Mouse (Mus musculus): ENCODE measurements around the gene Lrrc74b.

The Lrrc74b gene

DNA sequence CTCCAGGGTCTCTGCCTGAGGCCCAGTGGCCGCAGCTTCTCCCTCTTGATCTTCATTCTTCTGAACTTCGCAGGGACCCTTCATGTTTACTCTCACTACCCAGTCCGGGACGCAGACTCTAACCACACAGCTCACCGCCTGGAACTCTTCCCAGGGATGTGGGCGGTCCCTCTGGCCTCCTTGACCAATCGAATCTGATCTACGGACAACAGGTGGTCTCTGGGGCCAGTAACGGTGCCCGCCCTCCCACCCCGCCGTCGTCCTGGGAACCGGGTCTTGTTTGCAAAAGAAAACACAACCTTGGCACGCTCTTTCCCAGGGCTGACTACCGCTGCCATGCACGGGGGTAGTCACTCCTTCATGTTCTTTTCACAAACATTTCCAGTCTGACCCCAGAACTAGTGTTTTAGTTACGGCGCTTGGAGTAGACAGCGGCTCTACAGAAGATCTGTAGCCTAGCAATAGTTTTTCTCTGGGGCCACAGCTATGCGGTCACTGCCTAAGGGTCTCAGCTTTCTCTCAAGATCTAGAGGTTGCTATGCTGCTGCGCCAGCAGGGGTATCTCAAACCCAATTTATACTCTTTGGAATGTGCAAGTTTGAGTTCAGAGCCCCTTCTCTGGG, at the start of gene Lrrc74b:
TSS of gene Lrrc74b (minus strand) at position 120 of the 623 bp plus-strand sequence.
- in situ Hi-C loops (cut with MboI; ENCODE audit: low pct_unique_long_range_greater_than_20kb in 1 of 2, low sequenced_read_pairs in 2 of 2, unreplicated experiment in 1 of 2): no loop called here

DNA sequence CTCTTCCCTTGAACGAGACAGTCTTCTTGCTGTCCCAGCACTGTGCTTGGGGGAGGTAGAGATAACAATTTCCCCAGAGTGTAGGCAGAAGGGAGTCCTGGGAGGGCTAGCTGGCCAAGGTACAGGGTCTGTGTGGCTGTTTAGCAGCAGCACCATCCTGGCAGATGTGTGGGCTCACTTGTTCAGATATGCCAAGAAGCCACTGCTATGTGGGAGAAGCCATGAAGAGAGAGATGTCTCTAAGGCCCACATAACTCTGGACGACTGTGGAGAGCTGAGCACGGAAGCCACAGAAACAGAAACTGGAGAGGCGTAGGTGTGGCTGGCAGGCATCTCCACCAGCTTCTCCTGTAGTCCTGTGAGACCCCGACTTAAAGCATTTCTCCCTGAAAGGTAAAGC, 44.6 kb upstream of the Lrrc74b start:
- in situ Hi-C loops (cut with MboI; ENCODE audit: low pct_unique_long_range_greater_than_20kb in 1 of 2, low sequenced_read_pairs in 2 of 2, unreplicated experiment in 1 of 2): no loop called here

DNA sequence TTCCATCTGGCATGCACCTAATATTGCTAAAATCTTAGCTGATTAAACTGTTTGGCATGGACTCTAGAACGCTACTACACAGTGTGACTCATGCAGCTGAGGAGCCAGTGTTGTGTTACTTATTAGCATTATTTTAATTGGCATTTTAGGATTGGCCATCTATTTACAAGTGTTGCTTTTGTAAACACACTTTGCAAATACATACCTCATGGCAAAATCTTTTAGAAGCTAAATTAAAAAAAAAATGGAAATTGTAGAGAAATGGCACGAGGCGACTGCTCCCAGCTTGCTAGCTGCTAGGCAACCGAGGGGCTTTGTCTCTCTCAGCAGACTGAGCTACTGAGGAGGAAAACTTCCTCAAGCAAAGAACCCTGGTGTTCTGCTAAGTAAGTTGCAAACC, 43.9 kb upstream of the Lrrc74b start:
- in situ Hi-C loops (cut with MboI; ENCODE audit: low pct_unique_long_range_greater_than_20kb in 1 of 2, low sequenced_read_pairs in 2 of 2, unreplicated experiment in 1 of 2): no loop called here

DNA sequence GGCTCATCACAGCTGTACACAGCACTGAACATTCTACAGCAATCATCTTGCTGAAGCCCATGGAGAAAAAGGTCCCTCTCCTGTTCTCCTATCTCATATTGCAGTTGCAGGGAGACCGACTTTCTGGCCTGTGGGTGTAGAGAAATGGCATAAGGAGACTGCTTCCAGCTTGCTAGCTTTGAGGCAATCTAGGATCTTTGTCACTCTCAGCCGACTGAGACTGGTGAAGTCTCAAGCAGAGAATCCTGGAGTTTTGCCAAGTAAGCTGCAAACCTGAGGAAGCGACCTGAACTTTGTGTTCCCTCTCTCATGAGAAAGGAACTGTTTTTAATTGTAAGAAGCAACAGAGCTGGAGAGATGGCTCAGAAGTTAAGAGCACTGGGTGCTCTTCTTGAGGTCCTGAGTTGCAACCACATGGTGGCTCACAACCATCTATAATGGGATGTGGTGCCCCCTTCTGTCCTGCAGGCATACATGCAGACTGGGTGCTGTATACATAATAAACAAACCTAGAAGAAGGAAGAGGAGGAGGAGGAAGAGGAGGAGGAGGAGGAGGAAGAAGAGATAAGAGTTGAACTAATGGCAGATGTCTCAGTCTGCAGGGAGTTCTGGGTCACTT, 40.0 kb upstream of the Lrrc74b start:
- in situ Hi-C loops (cut with MboI; ENCODE audit: low pct_unique_long_range_greater_than_20kb in 1 of 2, low sequenced_read_pairs in 2 of 2, unreplicated experiment in 1 of 2): no loop called here

DNA sequence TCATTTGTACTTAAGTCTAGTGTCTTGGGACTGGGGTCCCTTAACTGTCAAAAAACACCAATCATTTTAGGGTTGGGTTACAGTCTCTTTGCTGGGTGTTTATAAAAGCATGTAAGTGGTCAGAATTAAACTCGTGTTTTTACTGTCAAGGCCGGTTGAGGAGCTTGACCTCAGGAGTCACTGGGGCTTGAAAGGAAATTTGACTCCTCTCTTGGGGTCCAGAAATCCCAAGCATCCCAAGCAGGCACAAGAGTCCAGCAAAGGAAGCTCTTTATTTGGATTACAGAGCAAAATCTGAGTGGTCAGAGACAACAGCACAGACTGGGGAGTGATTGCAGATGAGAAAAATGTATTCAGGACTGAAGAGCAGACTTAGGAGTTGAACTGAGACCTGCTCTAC, 29.7 kb upstream of the Lrrc74b start:
- in situ Hi-C loops (cut with MboI; ENCODE audit: low pct_unique_long_range_greater_than_20kb in 1 of 2, low sequenced_read_pairs in 2 of 2, unreplicated experiment in 1 of 2): no loop called here

DNA sequence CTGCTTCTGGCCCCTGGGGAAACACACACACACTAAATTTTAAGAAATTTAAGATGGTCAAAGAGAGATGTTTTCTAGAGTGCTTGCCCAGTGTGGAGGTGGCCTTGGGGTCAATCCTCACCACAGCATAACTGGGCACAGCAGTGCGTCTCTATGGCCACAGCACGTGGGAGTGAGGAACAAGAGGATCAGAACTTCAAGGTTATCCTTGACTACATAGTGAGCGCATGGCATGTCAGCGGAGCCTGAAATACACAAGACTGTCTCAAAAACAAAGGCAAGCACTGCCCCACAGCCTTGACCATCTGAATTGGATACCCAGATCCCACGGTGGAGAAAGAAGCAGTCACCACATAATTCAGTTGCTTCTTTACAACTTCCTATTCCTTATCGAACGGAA, 23.5 kb upstream of the Lrrc74b start:
- in situ Hi-C loops (cut with MboI; ENCODE audit: low pct_unique_long_range_greater_than_20kb in 1 of 2, low sequenced_read_pairs in 2 of 2, unreplicated experiment in 1 of 2): no loop called here

DNA sequence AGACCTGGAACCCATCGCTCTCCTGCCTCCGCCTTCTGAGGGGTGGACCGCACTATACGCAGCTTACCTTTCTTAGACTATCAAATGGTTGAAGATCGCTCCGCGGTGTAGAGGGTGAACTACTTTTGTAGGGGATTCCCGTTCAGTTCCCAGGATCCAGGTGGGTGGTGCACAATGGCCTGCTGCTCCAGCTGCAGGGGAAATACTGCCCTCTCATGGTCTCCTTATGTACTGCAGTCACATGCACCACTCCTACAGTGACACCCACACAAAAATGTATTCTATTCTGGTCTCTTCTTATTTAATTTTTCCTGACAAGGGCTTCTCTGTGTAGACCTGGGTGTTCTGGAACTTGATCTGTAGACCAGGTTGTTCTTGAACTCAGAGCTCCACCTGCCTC, 22.0 kb upstream of the Lrrc74b start, which contains the start of gene Slc7a4:
TSS of gene Slc7a4 (minus strand) at position 151 of the 400 bp plus-strand sequence.
- in situ Hi-C loops (cut with MboI; ENCODE audit: low pct_unique_long_range_greater_than_20kb in 1 of 2, low sequenced_read_pairs in 2 of 2, unreplicated experiment in 1 of 2): no loop called here

DNA sequence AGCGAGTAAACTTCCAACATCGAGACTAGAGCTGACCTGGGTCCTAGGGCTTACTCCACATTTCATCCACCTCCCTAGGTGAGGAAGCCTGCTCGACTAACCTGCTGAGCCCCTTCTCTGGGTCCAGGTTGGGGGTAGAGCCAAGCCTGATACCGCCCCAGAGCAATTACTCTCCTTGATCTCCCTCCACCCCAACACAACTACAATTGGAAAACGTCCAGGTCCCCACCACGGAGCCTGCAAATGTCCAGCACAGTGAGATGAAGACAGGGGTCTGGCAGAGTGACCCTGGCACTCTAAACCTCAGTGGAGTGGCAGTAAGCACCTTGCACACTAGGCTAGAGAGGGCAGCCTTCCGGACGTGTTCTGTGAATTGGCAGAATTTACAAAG, 15.8 kb upstream of the Lrrc74b start:
- in situ Hi-C loops (cut with MboI; ENCODE audit: low pct_unique_long_range_greater_than_20kb in 1 of 2, low sequenced_read_pairs in 2 of 2, unreplicated experiment in 1 of 2): no loop called here

DNA sequence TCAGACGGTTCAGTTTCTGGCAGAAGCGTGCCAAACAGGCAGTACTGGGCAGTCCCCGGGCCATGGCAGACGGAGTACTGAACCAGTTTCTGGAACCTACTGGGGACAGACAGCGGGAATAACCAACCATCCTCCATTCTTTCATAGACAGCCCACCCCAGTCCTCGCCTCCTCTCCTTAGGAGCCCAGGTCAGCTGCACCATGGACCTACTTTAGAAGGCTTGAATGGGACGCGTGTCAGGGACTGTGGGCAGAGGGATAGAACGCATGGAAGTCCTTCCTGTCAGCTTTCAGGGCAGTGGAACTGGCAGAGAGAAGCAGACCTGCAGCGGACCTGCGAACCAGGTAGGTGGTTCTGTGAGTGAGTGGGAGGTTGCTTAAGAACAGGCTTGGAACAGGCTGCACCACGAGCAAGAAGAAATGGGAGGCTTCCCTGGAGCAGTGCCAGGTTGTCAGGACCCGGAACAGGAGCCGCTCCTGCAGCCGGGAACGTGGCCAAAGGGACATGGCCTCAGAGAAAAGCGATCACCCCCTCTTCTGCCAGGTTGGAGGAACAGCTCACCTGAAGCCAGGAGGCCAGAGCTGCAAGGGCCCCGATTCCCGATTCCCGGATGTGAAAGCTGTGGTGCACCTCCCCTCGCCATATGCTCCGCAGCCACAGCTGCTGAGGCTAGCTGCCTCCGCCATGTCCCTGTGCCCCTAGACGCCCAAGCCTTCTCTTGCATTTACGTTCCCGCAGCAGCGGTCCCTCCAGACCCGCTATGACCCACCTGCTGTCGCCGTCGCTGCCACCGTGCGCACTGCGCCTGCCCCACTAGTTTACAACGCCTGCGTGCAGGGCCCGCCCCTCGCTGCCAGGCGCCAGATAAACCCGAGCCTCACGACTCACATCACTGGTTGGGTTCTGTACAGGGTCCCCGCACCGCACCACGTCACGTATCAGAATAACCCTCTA, 15.1 kb upstream of the Lrrc74b start:
- in situ Hi-C loops (cut with MboI; ENCODE audit: low pct_unique_long_range_greater_than_20kb in 1 of 2, low sequenced_read_pairs in 2 of 2, unreplicated experiment in 1 of 2): no loop called here

DNA sequence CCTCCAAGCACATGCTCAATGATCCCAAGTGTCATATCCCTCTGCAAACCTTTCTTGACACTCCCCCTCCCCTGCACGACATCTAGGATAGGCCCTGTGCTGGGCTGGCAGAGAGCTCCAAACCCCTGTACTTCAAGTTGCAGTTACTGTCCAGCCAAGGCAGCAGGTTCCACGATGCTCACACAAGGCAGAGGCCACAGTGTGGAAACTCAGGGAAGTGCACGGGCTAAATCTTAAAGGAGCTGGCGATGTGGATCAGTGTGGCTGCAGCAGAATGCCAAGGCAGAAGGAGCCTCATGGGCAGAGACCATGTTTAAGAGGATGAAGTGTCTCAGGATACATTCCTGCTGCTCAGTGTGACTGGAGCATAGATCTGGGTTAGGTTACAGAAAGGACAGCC, 5.1 kb upstream of the Lrrc74b start:
- in situ Hi-C loops (cut with MboI; ENCODE audit: low pct_unique_long_range_greater_than_20kb in 1 of 2, low sequenced_read_pairs in 2 of 2, unreplicated experiment in 1 of 2): no loop called here

DNA sequence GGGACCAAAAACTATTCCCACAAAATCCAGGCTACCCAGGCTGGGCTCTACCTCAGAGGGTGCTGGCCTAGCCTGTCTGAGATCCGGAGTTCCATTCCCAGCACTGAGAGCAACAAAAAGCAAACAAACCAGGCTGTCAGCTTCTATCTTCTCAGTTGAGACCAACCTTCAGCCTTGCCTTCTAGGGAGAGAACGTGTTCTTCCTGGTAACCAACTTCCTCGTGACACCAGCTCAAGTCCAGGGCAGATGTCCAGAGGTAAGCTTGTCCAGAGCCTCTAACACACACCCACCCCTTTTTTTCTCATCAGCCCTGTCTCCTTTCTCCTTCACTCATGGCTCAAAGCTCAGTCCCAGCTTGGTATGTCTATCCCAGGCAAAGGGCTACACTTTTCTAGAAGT, 3.7 kb upstream of the Lrrc74b start:
- in situ Hi-C loops (cut with MboI; ENCODE audit: low pct_unique_long_range_greater_than_20kb in 1 of 2, low sequenced_read_pairs in 2 of 2, unreplicated experiment in 1 of 2): no loop called here

DNA sequence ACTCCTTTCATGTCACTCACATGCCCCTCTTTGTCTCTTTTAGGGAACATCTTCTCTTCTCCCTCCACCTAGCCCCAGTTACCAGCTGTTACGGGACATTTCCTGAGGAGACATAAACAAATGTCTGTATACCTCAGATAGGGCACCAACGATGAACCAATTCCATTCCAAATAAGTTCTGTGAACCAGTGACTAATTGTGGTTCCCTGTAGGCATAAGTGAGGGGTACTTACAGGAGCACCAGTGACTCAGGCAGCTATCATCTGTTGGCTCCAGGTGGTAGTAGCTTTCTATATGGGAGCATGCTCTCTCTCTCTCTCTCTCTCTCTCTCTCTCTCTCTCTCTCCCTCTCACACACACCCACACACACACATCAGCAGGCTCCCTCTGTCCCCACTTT, 3.2 kb upstream of the Lrrc74b start:
- in situ Hi-C loops (cut with MboI; ENCODE audit: low pct_unique_long_range_greater_than_20kb in 1 of 2, low sequenced_read_pairs in 2 of 2, unreplicated experiment in 1 of 2): no loop called here

DNA sequence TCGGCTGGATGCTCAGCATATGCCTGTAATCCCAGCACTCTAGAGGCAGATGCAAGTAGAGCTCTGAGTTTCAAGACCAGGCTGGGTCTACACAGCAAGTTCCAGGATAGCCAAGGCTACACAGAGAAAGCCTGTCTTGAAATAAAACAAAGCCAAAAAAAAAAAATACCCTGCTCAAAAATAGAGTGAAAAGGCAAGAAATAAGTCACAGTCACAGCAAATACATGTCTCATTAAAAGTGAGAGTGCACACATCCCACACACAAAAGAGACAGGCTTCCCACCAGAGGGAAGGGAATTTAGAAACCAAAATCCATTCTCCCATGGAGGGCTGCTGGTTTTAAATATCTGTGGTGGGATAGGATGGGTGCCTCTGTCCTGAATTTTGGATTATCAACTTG, 2.5 kb upstream of the Lrrc74b start:
- in situ Hi-C loops (cut with MboI; ENCODE audit: low pct_unique_long_range_greater_than_20kb in 1 of 2, low sequenced_read_pairs in 2 of 2, unreplicated experiment in 1 of 2): no loop called here

DNA sequence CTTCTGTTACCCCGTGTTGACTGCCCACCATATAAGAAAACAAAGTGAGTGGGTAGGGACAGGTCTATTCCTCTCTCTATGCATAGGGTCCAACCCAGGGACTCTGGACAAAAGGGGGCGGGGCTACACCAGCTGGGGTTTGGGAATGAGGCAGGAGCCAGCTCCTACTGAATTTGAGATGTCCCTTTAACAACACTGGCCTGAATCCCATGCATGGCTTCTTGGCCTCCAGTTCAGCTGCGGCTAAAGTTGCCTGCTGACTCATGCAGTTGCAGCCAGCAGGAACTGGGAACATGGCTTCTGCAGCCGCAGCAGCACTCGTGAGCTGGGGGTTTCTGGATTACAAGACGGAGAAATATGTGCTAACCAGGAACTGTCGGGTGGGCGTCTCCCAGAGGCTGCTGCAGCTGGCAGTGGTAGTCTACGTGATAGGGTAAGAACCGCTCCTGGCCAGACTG, 733 bp upstream of the Lrrc74b start, which contains the start of gene P2rx6:
TSS of gene P2rx6 (plus strand) at position 135 of the 458 bp plus-strand sequence.
- in situ Hi-C loops (cut with MboI; ENCODE audit: low pct_unique_long_range_greater_than_20kb in 1 of 2, low sequenced_read_pairs in 2 of 2, unreplicated experiment in 1 of 2): no loop called here

DNA sequence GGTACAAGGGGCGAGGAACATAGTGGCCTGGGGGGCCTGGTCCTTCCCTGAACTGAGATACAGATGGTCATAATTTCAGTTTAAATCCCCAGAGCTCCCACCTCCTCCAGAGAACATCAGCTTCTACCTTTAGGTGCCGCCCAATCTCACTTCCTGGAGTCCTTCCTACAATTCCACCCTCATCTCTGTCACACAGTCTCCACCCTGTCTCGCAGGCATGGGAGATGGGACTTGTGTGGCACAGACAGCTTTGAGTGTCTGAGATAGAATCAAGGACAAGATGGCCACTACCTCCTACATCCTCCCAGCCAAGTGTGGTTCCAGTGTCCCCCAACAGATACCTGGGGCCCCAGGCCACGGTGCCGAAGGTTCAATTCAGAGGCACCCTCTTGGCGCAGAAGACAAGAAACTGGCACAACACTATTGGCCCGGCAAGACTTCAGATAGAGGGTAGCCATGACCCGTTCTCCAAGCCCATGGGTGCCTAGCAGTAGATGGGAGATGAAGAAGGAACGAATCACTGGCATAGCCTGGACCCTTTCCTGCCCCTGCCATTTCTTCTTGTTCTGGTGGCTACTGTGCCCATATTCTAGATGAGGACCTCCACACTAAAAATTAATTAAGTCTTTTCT, 1.5 kb downstream of the Lrrc74b start:
- in situ Hi-C loops (cut with MboI; ENCODE audit: low pct_unique_long_range_greater_than_20kb in 1 of 2, low sequenced_read_pairs in 2 of 2, unreplicated experiment in 1 of 2): no loop called here

DNA sequence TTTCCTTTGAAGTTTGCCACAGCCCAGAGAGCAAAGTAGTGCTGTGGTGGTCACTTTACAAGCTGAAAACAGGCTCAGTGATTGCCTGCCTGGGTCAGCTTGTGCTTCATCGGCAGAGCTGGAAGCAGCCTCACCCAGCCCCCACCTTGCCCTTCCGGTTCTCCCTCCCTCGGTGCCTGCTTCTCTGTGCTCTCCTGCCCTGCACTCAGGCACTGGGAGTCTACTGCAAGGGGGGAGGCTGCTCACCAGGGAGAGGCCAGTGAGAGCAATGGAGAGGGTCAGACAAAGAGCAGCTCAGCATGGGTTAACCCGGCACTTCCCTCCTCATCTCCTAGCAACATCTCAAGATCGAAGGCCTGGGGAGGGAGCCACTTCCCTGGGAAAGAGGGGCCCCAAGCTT, 2.2 kb downstream of the Lrrc74b start:
- in situ Hi-C loops (cut with MboI; ENCODE audit: low pct_unique_long_range_greater_than_20kb in 1 of 2, low sequenced_read_pairs in 2 of 2, unreplicated experiment in 1 of 2): no loop called here

DNA sequence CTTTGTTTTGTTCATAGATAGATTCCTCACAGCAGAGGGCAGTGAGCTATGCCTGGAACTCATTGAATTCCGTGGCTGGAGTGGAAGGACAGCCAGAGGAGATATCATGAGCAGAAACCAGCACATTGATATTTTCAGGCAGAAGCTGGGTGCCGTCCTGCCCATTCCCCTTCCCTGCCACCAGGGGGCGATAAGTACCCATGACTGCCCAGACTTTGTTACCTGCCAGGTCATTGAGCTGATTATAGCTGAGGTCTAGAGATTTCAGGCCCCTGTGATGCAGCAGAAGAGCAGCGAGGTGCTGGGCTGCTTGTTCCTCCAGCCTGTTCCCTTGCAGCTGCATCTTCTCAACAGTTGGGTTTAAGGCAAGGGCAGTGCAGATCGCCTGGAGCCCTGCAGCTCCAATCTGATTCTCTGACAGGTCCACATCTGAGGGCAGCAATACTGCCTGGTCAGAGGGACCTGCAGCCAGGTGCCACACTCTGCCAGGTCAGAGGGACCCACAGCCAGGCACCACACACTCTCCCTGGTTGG, 3.0 kb downstream of the Lrrc74b start:
- in situ Hi-C loops (cut with MboI; ENCODE audit: low pct_unique_long_range_greater_than_20kb in 1 of 2, low sequenced_read_pairs in 2 of 2, unreplicated experiment in 1 of 2): no loop called here

DNA sequence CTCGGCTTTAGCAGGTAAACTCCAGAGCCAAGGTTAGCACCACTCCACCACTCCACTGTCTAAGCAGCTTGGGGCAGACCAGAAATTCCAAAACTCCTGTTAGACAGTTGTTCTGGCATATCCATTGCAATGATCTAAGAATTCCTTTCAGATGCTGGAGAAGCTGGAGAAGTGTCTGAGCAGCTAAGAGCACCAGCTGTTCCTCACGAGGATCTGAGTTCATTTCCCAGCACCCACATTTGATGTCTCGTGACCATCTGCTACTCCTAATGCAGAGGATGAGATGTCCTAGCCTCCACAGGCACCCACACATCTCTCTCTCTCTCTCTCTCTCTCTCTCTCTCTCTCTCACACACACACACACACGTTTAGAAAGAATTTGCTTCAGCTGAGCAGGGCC, 4.1 kb downstream of the Lrrc74b start:
- in situ Hi-C loops (cut with MboI; ENCODE audit: low pct_unique_long_range_greater_than_20kb in 1 of 2, low sequenced_read_pairs in 2 of 2, unreplicated experiment in 1 of 2): no loop called here

DNA sequence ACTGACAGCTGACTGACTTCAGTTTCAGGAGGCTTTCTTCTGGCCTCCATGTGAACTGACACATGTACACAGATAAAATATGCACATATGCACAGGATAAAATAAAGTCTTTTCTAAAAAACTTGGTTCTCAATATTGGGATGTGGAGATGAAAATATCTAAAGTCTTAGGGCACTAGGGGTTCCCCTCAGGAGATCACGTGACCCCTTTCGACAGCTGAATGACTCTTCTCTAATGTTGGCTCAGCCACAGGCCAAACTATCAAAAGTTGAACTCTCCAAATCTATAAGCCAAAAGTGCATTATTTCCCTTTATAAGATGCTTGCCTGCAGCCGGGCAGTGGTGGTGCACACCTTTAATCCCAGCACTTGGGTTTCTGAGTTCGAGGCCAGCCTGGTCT, 4.9 kb downstream of the Lrrc74b start:
- in situ Hi-C loops (cut with MboI; ENCODE audit: low pct_unique_long_range_greater_than_20kb in 1 of 2, low sequenced_read_pairs in 2 of 2, unreplicated experiment in 1 of 2): no loop called here
